Mouse (Mus musculus): ENCODE data around the gene Pygb. TPM values are rescaled to one million over a fixed set of nuclear protein-coding genes. Genes with fewer than 3 reads are reported as not detected.

Pygb gene
- polyA plus RNA-seq, 1 experiment from 2014 or later = 39.4 TPM

GRCm38 (mm10) chr2:150877561-150877960, 91.0 kb downstream of the Pygb start:
- Histone ChIP-seq H3K27ac (replicated peaks; ENCODE audit: low read depth, low read length) (no peak overlapping the region), H3K9ac (ENCODE audit: low read length) (no peak overlapping the region), H3K4me3 (ENCODE audit: low read depth, low read length) (no peak overlapping the region), H3K27me3 (ENCODE audit: control insufficient read depth, insufficient read depth, low read length) (no peaks in the 10 kb centered on the region), H3K4me2 (ENCODE audit: low read depth, severe bottlenecking) (no peak overlapping the region), H3K36me3 (ENCODE audit: control insufficient read depth, insufficient read depth, low read length) (no peaks in the 10 kb centered on the region), H3K4me1 (ENCODE audit: control insufficient read depth, insufficient read depth, low read length) (no peaks in the 10 kb centered on the region), H3K9me3 (ENCODE audit: control insufficient read depth, low read length) (no peaks in the 10 kb centered on the region)
- ATAC-seq (ENCODE audit: insufficient number of reproducible peaks, low FRiP score, low TSS enrichment, low read depth) (no peak), DNase-seq (ENCODE audit: low spot score) (no peak)
- WGBS = 94% methylated on average over 4 of the region's 4 CpGs

Other genes with a start within 250 kb of the Pygb start
- gene Cst7, start 216.3 kb upstream of the Pygb start, polyA plus RNA-seq (2014; fragmentation: Nextera tagmentation; extraction: Ambion mirVana) = 0.33 and 0.36 TPM in 2 replicates
- 25.3 and 26.2 TPM in 2 replicates for gene Apmap, start 178.2 kb upstream of the Pygb start, polyA plus RNA-seq (2014; fragmentation: Nextera tagmentation; extraction: Ambion mirVana)
- gene Acss1, start 118.2 kb upstream of the Pygb start, polyA plus RNA-seq (2014; fragmentation: Nextera tagmentation; extraction: Ambion mirVana) = 4.2 and 5.7 TPM in 2 replicates
- not detected in 2 replicates for gene Vsx1, start 97.4 kb upstream of the Pygb start, polyA plus RNA-seq (2014; fragmentation: Nextera tagmentation; extraction: Ambion mirVana)
- gene Entpd6, start 37.7 kb upstream of the Pygb start, polyA plus RNA-seq (2014; fragmentation: Nextera tagmentation; extraction: Ambion mirVana) = 21.8 and 22.6 TPM in 2 replicates
- 50.1 and 55.5 TPM in 2 replicates for gene Abhd12, start 118.0 kb downstream of the Pygb start, polyA plus RNA-seq (2014; fragmentation: Nextera tagmentation; extraction: Ambion mirVana)
- 78.2 and 83.8 TPM in 2 replicates for gene Gins1, start 118.7 kb downstream of the Pygb start, polyA plus RNA-seq (2014; fragmentation: Nextera tagmentation; extraction: Ambion mirVana)

Data from limb, embryonic 11.5 days (tissue).